Mouse (Mus musculus) heart, embryonic 16.5 days (tissue): ENCODE results near the gene St8sia1. TPM values are rescaled to one million over a fixed set of nuclear protein-coding genes. Genes with fewer than 3 reads are reported as not detected.
A peak's percentile ranks its signal among the peaks of the same experiment; 100 is the strongest.

Experiments
- ATAC-seq: fragments of 200-750 bp; cut with Nextera tagmentation; replicated peaks from 2 replicates; pipeline ENCODE4 v1.8.0; 2017; ENCODE audit warnings: moderate number of reproducible peaks; ENCODE audit not compliant: insufficient read depth, low FRiP score; ENCODE audit errors: extremely low read depth
- H3K27ac ChIP-seq: fragments of 300-500 bp; sonication (generic); 2 replicates; pipeline ENCODE4 v1.5.1; 2014; ENCODE audit warnings: mild to moderate bottlenecking, low read length, control low read depth, moderate library complexity
- H3K27me3 ChIP-seq: fragments of 300-500 bp; sonication (generic); 2 replicates; pipeline ENCODE4 v1.6.1; 2014; ENCODE audit warnings: low read length, mixed read lengths; ENCODE audit not compliant: control insufficient read depth, insufficient read depth
- H3K36me3 ChIP-seq: fragments of 300-500 bp; sonication (generic); 2 replicates; pipeline ENCODE4 v1.6.1; 2014; ENCODE audit not compliant: control insufficient read depth, insufficient read depth
- H3K4me1 ChIP-seq: fragments of 300-500 bp; sonication (generic); 2 replicates; pipeline ENCODE4 v1.6.1; 2014; ENCODE audit warnings: low read length, mixed read lengths; ENCODE audit not compliant: control insufficient read depth, insufficient read depth
- H3K4me2 ChIP-seq: fragments of 300-500 bp; sonication (generic); 2 replicates; pipeline ENCODE4 v1.6.1; 2014; ENCODE audit warnings: low read depth, mild to moderate bottlenecking, control low read depth, low read length
- H3K4me3 ChIP-seq: fragments of 300-500 bp; sonication (generic); 2 replicates; pipeline ENCODE4 v1.5.1; 2014; ENCODE audit warnings: mild to moderate bottlenecking, control low read depth, low read length
- H3K9ac ChIP-seq: fragments of 300-500 bp; sonication (generic); 2 replicates; pipeline ENCODE4 v1.6.1; 2014; ENCODE audit warnings: low read length, control low read depth
- H3K9me3 ChIP-seq: fragments of 300-500 bp; sonication (generic); replicated peaks from 2 replicates; pipeline ENCODE4 v1.6.1; 2016; ENCODE audit warnings: low read length; ENCODE audit not compliant: control insufficient read depth
- WGBS: fragments of 180-500 bp; shearing (Covaris S2); extraction: QIAGEN DNeasy Blood & Tissue Kit; methylation state at CpG from one replicate; pipeline ENCODE4 v1.1.7; 2014; 5-methylcytosine and 5-hydroxymethylcytosine counted together
- polyA plus RNA-seq: library from polyadenylated mRNA; unstranded; fragments of >200 nt; fragmentation: Nextera tagmentation; extraction: Ambion mirVana; gene quantifications from 2 replicates; pipeline ENCODE4 v1.2.1, GENCODE M21; 2015

The St8sia1 gene
- polyA plus RNA-seq, 1 experiment from 2014 or later = 2.0 TPM

GRCm38 (mm10) chr6:142993705-142994698, 29.8 kb upstream of the St8sia1 start:
- Histone ChIP-seq H3K27ac (peak overlapping the region; percentile 47; the same call in 1 of the 2 replicates), H3K9ac (no peak overlapping the region), H3K4me2 (peak overlapping the region; percentile 26; the same call in 1 of the 2 replicates), H3K4me1 (0 out of 2 replicates have a peak, but pooled peaks cover 3% of the 10 kb centered on the region), H3K27me3 (no peaks in the 10 kb centered on the region), H3K36me3 (no peaks in the 10 kb centered on the region), H3K4me3 (no peak overlapping the region), H3K9me3 (no peaks in the 10 kb centered on the region)
- ATAC-seq = peak; percentile 56
- WGBS = 24% methylated on average over 14 of the region's 14 CpGs

- Histone ChIP-seq H3K9ac (no peak overlapping the region), H3K27me3 (no peaks in the 10 kb centered on the region), H3K4me1 (0 out of 2 replicates have a peak, but pooled peaks cover 3% of the 10 kb centered on the region), H3K9me3 (no peaks in the 10 kb centered on the region), H3K4me2 (no peak overlapping the region), H3K4me3 (no peak overlapping the region), H3K27ac (no peak overlapping the region), H3K36me3 (no peaks in the 10 kb centered on the region)
- no peak for ATAC-seq
- 66% methylated on average over 2 of the region's 2 CpGs for WGBS
Observed at GRCm38 (mm10) chr6:142992971-142993370, 28.7 kb upstream of the St8sia1 start.

DNA sequence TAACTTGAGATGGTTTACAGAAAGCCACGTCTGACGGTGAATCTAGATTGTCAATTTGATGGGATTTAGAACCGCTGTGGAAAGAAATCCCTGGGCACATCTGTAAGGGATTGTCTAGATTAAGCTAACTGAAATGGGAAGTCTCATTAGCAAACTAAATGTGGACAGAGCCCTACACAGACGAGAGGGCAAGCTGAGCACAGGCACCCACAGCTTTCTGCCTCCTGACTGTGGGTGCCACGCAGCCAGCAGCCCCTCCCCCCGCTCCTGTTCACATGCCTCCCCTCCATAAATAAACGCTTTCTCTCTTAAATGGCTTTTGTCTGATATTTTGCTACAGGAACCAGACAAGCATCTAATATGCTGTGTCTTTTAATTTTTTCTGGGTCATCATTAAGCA, 27.8 kb upstream of the St8sia1 start:
- no peak overlapping the region for H3K4me2 ChIP-seq
- WGBS = 50% methylated on average over 7 of the region's 7 CpGs
- H3K9me3 ChIP-seq = no peaks in the 10 kb centered on the region
- no peak overlapping the region for H3K4me3 ChIP-seq
- no peak for ATAC-seq
- no peaks in the 10 kb centered on the region for H3K27me3 ChIP-seq
- no peak overlapping the region for H3K9ac ChIP-seq
- no peaks in the 10 kb centered on the region for H3K36me3 ChIP-seq
- 0 out of 2 replicates have a peak, but pooled peaks cover 3% of the 10 kb centered on the region for H3K4me1 ChIP-seq
- no peak overlapping the region for H3K27ac ChIP-seq

GRCm38 (mm10) chr6:142991391-142992059, 27.3 kb upstream of the St8sia1 start:
- Histone ChIP-seq H3K4me3 (no peak overlapping the region), H3K4me2 (no peak overlapping the region), H3K27me3 (no peaks in the 10 kb centered on the region), H3K27ac (no peak overlapping the region), H3K9ac (no peak overlapping the region), H3K36me3 (no peaks in the 10 kb centered on the region), H3K4me1 (0 out of 2 replicates have a peak, but pooled peaks cover 3% of the 10 kb centered on the region), H3K9me3 (no peaks in the 10 kb centered on the region)
- WGBS = 55% methylated on average over 7 of the region's 7 CpGs
- no peak for ATAC-seq

DNA sequence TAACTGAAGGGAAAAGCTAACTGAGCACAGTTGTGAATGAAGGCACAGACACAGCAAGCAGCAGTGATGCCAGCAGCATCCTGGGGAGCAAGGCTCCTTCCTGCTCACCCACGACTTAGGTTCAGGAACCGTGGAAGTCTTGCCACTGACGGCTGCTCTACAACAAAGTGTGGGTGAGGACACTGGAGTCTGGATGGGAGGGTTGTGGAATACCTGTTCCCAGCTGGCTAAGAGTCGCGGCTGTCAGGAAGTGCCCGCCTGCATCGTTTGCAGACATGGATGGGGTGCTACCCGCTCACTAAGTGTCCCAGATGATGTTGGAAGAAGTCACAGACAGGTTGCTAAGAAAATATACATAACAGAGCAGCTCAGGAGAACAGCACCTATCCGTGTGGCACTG, 26.3 kb upstream of the St8sia1 start:
- Histone ChIP-seq H3K4me3 (no peak overlapping the region), H3K4me1 (0 out of 2 replicates have a peak, but pooled peaks cover 3% of the 10 kb centered on the region), H3K36me3 (no peaks in the 10 kb centered on the region), H3K27ac (no peak overlapping the region), H3K4me2 (no peak overlapping the region), H3K9ac (no peak overlapping the region), H3K9me3 (no peaks in the 10 kb centered on the region), H3K27me3 (no peaks in the 10 kb centered on the region)
- WGBS = 76% methylated on average over 9 of the region's 9 CpGs
- no peak for ATAC-seq

GRCm38 (mm10) chr6:142989495-142989894, 25.2 kb upstream of the St8sia1 start:
- no peaks in the 10 kb centered on the region for H3K9me3 ChIP-seq
- no peak for ATAC-seq
- H3K4me2 ChIP-seq = no peak overlapping the region
- 65% methylated on average over 13 of the region's 13 CpGs for WGBS
- H3K9ac ChIP-seq = no peak overlapping the region
- H3K27me3 ChIP-seq = no peaks in the 10 kb centered on the region
- no peaks in the 10 kb centered on the region for H3K36me3 ChIP-seq
- H3K4me1 ChIP-seq = 0 out of 2 replicates have a peak, but pooled peaks cover 3% of the 10 kb centered on the region
- H3K4me3 ChIP-seq = no peak overlapping the region
- no peak overlapping the region for H3K27ac ChIP-seq

- no peak overlapping the region for H3K4me3 ChIP-seq
- H3K4me2 ChIP-seq = no peak overlapping the region
- H3K27me3 ChIP-seq = no peaks in the 10 kb centered on the region
- no peaks in the 10 kb centered on the region for H3K4me1 ChIP-seq
- no peak overlapping the region for H3K27ac ChIP-seq
- 21% methylated on average over 10 of the region's 10 CpGs for WGBS
- H3K36me3 ChIP-seq = no peaks in the 10 kb centered on the region
- H3K9me3 ChIP-seq = no peaks in the 10 kb centered on the region
- no peak for ATAC-seq
- no peak overlapping the region for H3K9ac ChIP-seq
Observed at GRCm38 (mm10) chr6:142988753-142989152, 24.5 kb upstream of the St8sia1 start.

- no peak overlapping the region for H3K27ac ChIP-seq
- H3K9ac ChIP-seq = no peak overlapping the region
- no peaks in the 10 kb centered on the region for H3K4me1 ChIP-seq
- H3K4me2 ChIP-seq = no peak overlapping the region
- ATAC-seq = no peak
- H3K4me3 ChIP-seq = no peak overlapping the region
- H3K36me3 ChIP-seq = no peaks in the 10 kb centered on the region
- WGBS = 60% methylated on average over 6 of the region's 6 CpGs
- no peaks in the 10 kb centered on the region for H3K9me3 ChIP-seq
- H3K27me3 ChIP-seq = no peaks in the 10 kb centered on the region
Observed at GRCm38 (mm10) chr6:142988231-142988630, 24.0 kb upstream of the St8sia1 start.

DNA sequence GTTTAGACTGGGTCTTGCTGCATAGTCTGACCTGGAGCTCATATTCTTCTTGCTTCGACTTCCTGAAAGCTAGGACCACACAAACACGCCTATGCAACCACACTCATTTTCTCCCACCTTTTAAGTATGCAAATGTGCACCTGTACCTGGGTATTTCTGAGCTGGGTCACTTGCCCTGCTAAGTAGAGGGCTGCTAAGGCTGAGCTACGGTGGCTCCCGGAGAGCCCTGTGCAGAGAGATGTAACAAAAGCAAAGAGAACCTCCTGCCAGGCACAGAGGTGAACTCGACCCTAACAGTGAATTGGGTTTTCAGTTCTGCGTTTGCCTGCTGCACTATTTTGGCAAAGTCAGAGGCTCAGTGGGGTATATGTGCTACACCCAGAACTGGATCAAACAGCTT, 23.4 kb upstream of the St8sia1 start:
- WGBS = 74% methylated on average over 6 of the region's 6 CpGs
- Histone ChIP-seq H3K4me3 (no peak overlapping the region), H3K9ac (no peak overlapping the region), H3K27ac (no peak overlapping the region), H3K36me3 (no peaks in the 10 kb centered on the region), H3K9me3 (no peaks in the 10 kb centered on the region), H3K4me1 (no peaks in the 10 kb centered on the region), H3K4me2 (no peak overlapping the region), H3K27me3 (no peaks in the 10 kb centered on the region)
- ATAC-seq = no peak
